Mouse (Mus musculus) thymus, adult 2 months (tissue): ENCODE measurements around the gene Farp1.

Experiments
- CTCF ChIP-seq: fragments of 200-500 bp; IDR thresholded peaks from 2 replicates; pipeline ENCODE4 v1.5.1; 2012; ENCODE audit warnings: mild to moderate bottlenecking, control low read depth, low read length, moderate library complexity, borderline replicate concordance; ENCODE audit not compliant: control insufficient read depth, poor library complexity, insufficient read depth; ENCODE audit errors: extremely low read depth
- POLR2A ChIP-seq: fragments of 200-500 bp; IDR thresholded peaks from 2 replicates; pipeline ENCODE4 v1.6.1; 2012; ENCODE audit warnings: mild to moderate bottlenecking, low read length, control low read depth, moderate library complexity; ENCODE audit not compliant: control insufficient read depth, poor library complexity, insufficient read depth; ENCODE audit errors: extremely low read depth

- TF ChIP-seq POLR2A (no peak), CTCF (no peak)
Measured at GRCm38 (mm10) chr14:121184351-121184750, 149.4 kb downstream of the Farp1 start.
